Mouse (Mus musculus) embryonic fibroblast, embryonic 13.5 days (primary cell): ENCODE results near the gene Meis2.

ENCODE experiments used
- CTCF ChIP-seq: IDR thresholded peaks from 2 replicates; pipeline ENCODE4 v1.5.1; 2011; ENCODE audit warnings: mild to moderate bottlenecking, control low read depth, low read length, moderate library complexity, borderline replicate concordance; ENCODE audit not compliant: insufficient read depth
- POLR2A ChIP-seq: IDR thresholded peaks from 2 replicates; pipeline ENCODE4 v1.6.1; 2011; ENCODE audit warnings: low read depth, mild to moderate bottlenecking, control low read depth, low read length, moderate library complexity

- TF ChIP-seq POLR2A (no peak), CTCF (no peak)
Measured at GRCm38 (mm10) chr2:116068901-116069300, 3.3 kb upstream of the Meis2 start.
